Mouse (Mus musculus) megakaryocyte progenitor cell, adult 5-6 weeks (primary cell): ENCODE data around the gene Rnf7. TPM values are rescaled to one million over a fixed set of nuclear protein-coding genes. Genes with fewer than 3 reads are reported as not detected.
A peak's percentile ranks its signal among the peaks of the same experiment; 100 is the strongest.
"Not testable (repeated sequence)": the region's sequence is repeated elsewhere in the genome, so short reads cannot be mapped to it uniquely, and the experiment has no call there.

Source experiments
- ATAC-seq: replicated peaks from 2 replicates; pipeline ENCODE4 v1.8.0; 2016; ENCODE audit warnings: mild to moderate bottlenecking, moderate TSS enrichment, inconsistent platforms; ENCODE audit not compliant: poor library complexity
- total RNA-seq, 2 experiments: library from RNA; stranded (forward) in 1 of 2; stranded (reverse) in 1 of 2; fragments of 157-497, 149-512 nt in 1 of 2; fragments of 200-1000 nt in 1 of 2; gene quantifications; 2 replicates each; pipeline versions ENCODE4 v1.2.3 to v1.2.4; 2015 to 2017

The Rnf7 gene
- total RNA-seq (2015) (133 and 138 TPM in 2 replicates), total RNA-seq (2017) (52.0 and 52.2 TPM in 2 replicates)

GRCm38 (mm10) chr9:96478071-96478888 is at the start of gene Rnf7:
Rnf7 (minus strand) TSS chr9:96478675.
- peak; percentile 99 for ATAC-seq

GRCm38 (mm10) chr9:96526011-96526410 is 47.5 kb upstream of the Rnf7 start:
- ATAC-seq = peak; percentile 36

GRCm38 (mm10) chr9:96524972-96525506 is 46.6 kb upstream of the Rnf7 start, which contains the start of gene Gm28729:
Gm28729 (minus strand) TSS chr9:96525264.
- ATAC-seq = peak; percentile 64

GRCm38 (mm10) chr9:96523148-96523547 is 44.7 kb upstream of the Rnf7 start:
- no peak for ATAC-seq

- not testable (repeated sequence) for ATAC-seq
Observed at GRCm38 (mm10) chr9:96521574-96521973, 43.1 kb upstream of the Rnf7 start.

- ATAC-seq = peak; percentile 80
Observed at GRCm38 (mm10) chr9:96517429-96517828, 39.0 kb upstream of the Rnf7 start.

GRCm38 (mm10) chr9:96516806-96517205 is 38.3 kb upstream of the Rnf7 start:
- ATAC-seq = no peak

GRCm38 (mm10) chr9:96515737-96516136 is 37.3 kb upstream of the Rnf7 start:
- ATAC-seq = peak; percentile 78

GRCm38 (mm10) chr9:96514278-96514677 is 35.8 kb upstream of the Rnf7 start:
- ATAC-seq = peak; percentile 32; the same call in 1 of the 2 replicates

GRCm38 (mm10) chr9:96506011-96506498 is 27.6 kb upstream of the Rnf7 start:
- ATAC-seq = no peak

- ATAC-seq = no peak
Observed at GRCm38 (mm10) chr9:96505156-96505555, 26.7 kb upstream of the Rnf7 start.

GRCm38 (mm10) chr9:96504116-96504895 is 25.8 kb upstream of the Rnf7 start:
- no peak for ATAC-seq

GRCm38 (mm10) chr9:96502856-96503610 is 24.6 kb upstream of the Rnf7 start:
- ATAC-seq = no peak

- ATAC-seq = no peak
Observed at GRCm38 (mm10) chr9:96501217-96501616, 22.7 kb upstream of the Rnf7 start.

- no peak for ATAC-seq
Observed at GRCm38 (mm10) chr9:96493212-96493611, 14.7 kb upstream of the Rnf7 start.

- peak; percentile 92 for ATAC-seq
Observed at GRCm38 (mm10) chr9:96491810-96492209, 13.3 kb upstream of the Rnf7 start.

GRCm38 (mm10) chr9:96487869-96488268 is 9.4 kb upstream of the Rnf7 start:
- ATAC-seq = not testable (repeated sequence)

GRCm38 (mm10) chr9:96483648-96484047 is 5.2 kb upstream of the Rnf7 start:
- ATAC-seq = peak; percentile 32; the same call in 1 of the 2 replicates

GRCm38 (mm10) chr9:96483028-96483427 is 4.6 kb upstream of the Rnf7 start:
- no peak for ATAC-seq

- 0 out of 2 replicates have a peak, but pooled peaks have one; percentile 9 for ATAC-seq
Observed at GRCm38 (mm10) chr9:96472356-96472755, 6.1 kb downstream of the Rnf7 start.
